Comparison of ENCODE assay signal across 9 mouse cellular contexts in genomic region chr10:50199857-50200256, GRCm38 (mm10).
DNase-seq lines count a peak whose midpoint lies in the region; ATAC-seq and TF ChIP-seq lines count a peak whose summit lies in the region.
"Had no signal": no experiment of that assay in that cellular context is flagged by ENCODE, and none has a peak within 500 bp of the region (broad histone marks: within the 10 kb centered on the region; RNA-seq: fewer than 3 reads in every experiment).

No protein-coding gene starts in this region.

- no peaks in the 10 kb centered on the region for H3K4me1 ChIP-seq in neural tube, embryonic 11.5 days (ENCODE audit: control insufficient read depth, insufficient read depth, low read length)
- no peaks in the 10 kb centered on the region for H3K4me1 ChIP-seq in hindbrain, postnatal 0 days (ENCODE audit: insufficient read depth, low read length)

- TF ChIP-seq CTCF in hindbrain, postnatal 0 days (IDR thresholded peaks at IDR 0.05; ENCODE audit: low read depth): peak; percentile 75

- peak; percentile 21 for DNase-seq in neural tube, embryonic 11.5 days (ENCODE audit: low spot score)
- no peak for DNase-seq in neural tube, embryonic 10.5 days (ENCODE audit: extremely low spot score, low spot score)
- DNase-seq in cerebellum, postnatal 14 days: peak; percentile 41 to 70
- peak; percentile 79 for DNase-seq in hindbrain, postnatal 0 days (ENCODE audit: low spot score)
- no peak for DNase-seq in thymus, postnatal 4 days
- no peak for DNase-seq in spleen, adult 12 weeks (ENCODE audit: low spot score)
- DNase-seq in left cerebral cortex, adult 8-10 months (ENCODE audit: low spot score in 2 of 2): no peak
- DNase-seq: kidney, adult 9 months; liver, postnatal 0 days had no signal

- H3K27ac ChIP-seq in neural tube, embryonic 11.5 days (ENCODE audit: low read depth, low read length): no peak overlapping the region
- no peak overlapping the region for H3K27ac ChIP-seq in hindbrain, postnatal 0 days

- no peak overlapping the region for H3K4me3 ChIP-seq in neural tube, embryonic 11.5 days (ENCODE audit: low read depth, low read length)
- H3K4me3 ChIP-seq in hindbrain, postnatal 0 days (ENCODE audit: low read length): no peak overlapping the region

- no peaks in the 10 kb centered on the region for H3K9me3 ChIP-seq in neural tube, embryonic 11.5 days (ENCODE audit: control insufficient read depth, low read length)
- no peaks in the 10 kb centered on the region for H3K9me3 ChIP-seq in hindbrain, postnatal 0 days (ENCODE audit: low read length)

- no peak overlapping the region for H3K9ac ChIP-seq in neural tube, embryonic 11.5 days (ENCODE audit: low read length)
- no peak overlapping the region for H3K9ac ChIP-seq in hindbrain, postnatal 0 days (replicated peaks; ENCODE audit: low read length)
- H3K9ac ChIP-seq: liver, postnatal 0 days had no signal

- H3K4me2 ChIP-seq in neural tube, embryonic 11.5 days (ENCODE audit: low read depth): no peak overlapping the region
- no peak overlapping the region for H3K4me2 ChIP-seq in hindbrain, postnatal 0 days (ENCODE audit: low read depth, low read length)

- H3K27me3 ChIP-seq in neural tube, embryonic 11.5 days (ENCODE audit: control insufficient read depth, insufficient read depth, low read length): no peaks in the 10 kb centered on the region
- no peaks in the 10 kb centered on the region for H3K27me3 ChIP-seq in hindbrain, postnatal 0 days (ENCODE audit: insufficient read depth, low read length)

- no peaks in the 10 kb centered on the region for H3K36me3 ChIP-seq in neural tube, embryonic 11.5 days (ENCODE audit: control insufficient read depth, insufficient read depth, low read length)
- H3K36me3 ChIP-seq in hindbrain, postnatal 0 days (ENCODE audit: insufficient read depth, low read length): no peaks in the 10 kb centered on the region

- peak; percentile 77 for ATAC-seq in neural tube, embryonic 11.5 days (ENCODE audit: insufficient read depth, low FRiP score, low TSS enrichment)
- peak; percentile 88 for ATAC-seq in hindbrain, postnatal 0 days
- ATAC-seq: liver, postnatal 0 days had no signal

Comparison
In these comparisons a context has a peak if more than half of its experiments do, and no peak if none do; other contexts are left out.
1. DNase-seq: peak in neural tube, embryonic 11.5 days (single experiment), cerebellum, postnatal 14 days (2 of 2) and hindbrain, postnatal 0 days (single experiment); none in neural tube, embryonic 10.5 days (single experiment), thymus, postnatal 4 days (single experiment), spleen, adult 12 weeks (single experiment) and left cerebral cortex, adult 8-10 months (0 of 2).